Mouse (Mus musculus): ENCODE measurements around the gene Mrpl55. TPM values are rescaled to one million over a fixed set of nuclear protein-coding genes. Genes with fewer than 3 reads are reported as not detected.

The Mrpl55 gene
- total RNA-seq (2021), result 10 to 100 TPM; 91.5 to 95.2 TPM
- long read RNA-seq, experiment 1, transcript Mrpl55-203 (4 exons, 792 nt), result minor isoform, 31 of 147 reads
- long read RNA-seq, experiment 1, transcript Mrpl55-205 (4 exons, 718 nt), result minor isoform, 20 of 147 reads
- long read RNA-seq, experiment 1, transcript Mrpl55-204 (4 exons, 757 nt), result minor isoform, 6 of 147 reads
- long read RNA-seq, experiment 1, transcript Mrpl55-201 (4 exons, 940 nt), result major isoform, 66 of 147 reads
- long read RNA-seq, experiment 1, partial matches to known transcripts, result 0 of 147 reads
- long read RNA-seq, experiment 1, other reads (novel, unspliced or antisense), result 24 of 147 reads
- long read RNA-seq, experiment 2, transcript Mrpl55-203 (4 exons, 792 nt), result minor isoform, 17 of 118 reads
- long read RNA-seq, experiment 2, transcript Mrpl55-201 (4 exons, 940 nt), result major isoform, 62 of 118 reads
- long read RNA-seq, experiment 2, transcript Mrpl55-204 (4 exons, 757 nt), result minor isoform, 8 of 118 reads
- long read RNA-seq, experiment 2, transcript Mrpl55-205 (4 exons, 718 nt), result minor isoform, 18 of 118 reads
- long read RNA-seq, experiment 2, partial matches to known transcripts, result 0 of 118 reads
- long read RNA-seq, experiment 2, other reads (novel, unspliced or antisense), result 13 of 118 reads

DNA sequence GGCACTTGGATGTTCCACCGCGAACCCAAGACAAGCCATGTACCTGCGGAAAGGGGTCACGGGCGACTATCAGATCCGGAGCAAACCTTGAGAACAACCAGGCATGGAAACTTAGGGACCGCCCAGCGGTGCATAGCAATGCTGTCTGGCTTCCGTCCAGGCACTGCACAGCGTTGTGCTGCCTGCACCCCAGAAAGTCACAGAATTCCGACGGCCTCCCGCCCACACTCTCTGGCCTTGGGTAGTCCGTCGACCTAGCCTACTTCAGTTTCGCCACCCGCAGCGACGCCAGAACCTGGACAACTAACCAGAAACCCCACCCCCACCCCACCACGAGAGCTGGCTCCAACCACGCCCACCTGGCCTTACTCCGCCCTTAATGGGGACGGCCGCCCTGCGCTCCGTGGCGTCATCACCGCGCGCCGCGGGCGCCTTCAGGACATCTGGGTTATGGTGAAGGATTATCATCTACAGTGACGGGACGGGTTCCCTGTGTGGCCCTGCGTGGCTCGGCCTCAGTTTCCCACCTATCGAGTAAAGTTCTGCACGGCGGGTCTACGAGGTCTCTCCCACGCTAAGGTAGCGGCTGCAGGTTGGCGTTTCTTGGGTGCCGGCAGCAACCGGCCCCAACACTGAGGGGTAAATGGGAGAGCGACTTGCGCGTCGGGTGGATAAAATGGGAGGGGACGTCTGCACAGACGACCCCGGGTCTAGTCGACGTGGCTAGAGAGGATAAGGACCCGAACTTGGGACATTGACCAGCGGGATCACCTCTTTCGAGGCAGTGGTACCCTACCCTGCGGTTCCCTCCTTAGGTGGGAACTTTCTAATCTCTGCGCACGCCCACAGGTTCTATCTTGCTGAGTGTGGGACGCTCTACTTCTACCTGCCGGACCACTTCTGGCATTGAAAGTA lies at the start of gene Mrpl55:
TSS of gene Mrpl55 (plus strand) at position 406 of the 915 bp plus-strand sequence.
- peak; percentile 96 to 98 for DNase-seq
- intact Hi-C loops (cut with DNase I), result no loop called here

DNA sequence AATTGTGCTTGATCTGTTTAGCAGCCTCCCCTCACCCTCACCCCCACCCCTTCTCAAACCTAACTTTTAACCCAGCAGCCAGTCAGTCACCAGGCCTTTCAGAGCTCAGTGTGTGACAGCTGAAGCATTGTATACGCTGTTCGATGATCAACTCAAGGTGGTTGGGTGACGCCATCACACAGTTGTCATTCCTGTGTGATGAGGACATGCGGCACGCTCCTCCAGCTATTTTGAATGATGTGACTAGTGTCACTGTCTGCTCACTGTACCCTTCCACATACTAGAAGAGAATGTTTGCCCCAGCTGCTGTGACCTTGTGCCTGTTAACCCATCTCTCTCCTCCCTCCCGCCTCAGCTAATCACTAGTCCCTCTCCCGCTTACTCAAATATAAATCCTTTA lies 48.1 kb upstream of the Mrpl55 start:
- intact Hi-C loops (cut with DNase I), result no loop called here
- no peak for DNase-seq

DNA sequence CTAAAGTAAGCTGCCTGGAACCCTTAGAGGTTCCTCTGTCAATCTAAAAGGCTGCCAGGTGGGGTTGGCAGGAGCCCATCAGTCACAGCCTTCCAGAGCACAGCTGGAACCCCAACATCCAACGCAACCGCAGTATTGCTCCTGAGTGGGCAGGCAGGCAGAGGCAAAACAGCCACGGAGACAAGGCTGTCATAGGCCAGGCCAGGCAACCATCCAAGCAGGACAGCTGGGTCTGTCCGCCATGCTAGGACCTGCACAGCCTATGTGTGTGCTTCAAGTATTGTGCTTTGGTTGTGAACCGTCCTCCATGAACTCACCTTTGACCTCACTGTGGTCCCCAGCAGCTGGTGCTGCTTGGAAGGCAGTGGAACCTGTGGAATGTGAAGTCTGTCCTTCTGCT lies 46.4 kb upstream of the Mrpl55 start:
- intact Hi-C loops (cut with DNase I), result no loop called here
- DNase-seq, result no peak

DNA sequence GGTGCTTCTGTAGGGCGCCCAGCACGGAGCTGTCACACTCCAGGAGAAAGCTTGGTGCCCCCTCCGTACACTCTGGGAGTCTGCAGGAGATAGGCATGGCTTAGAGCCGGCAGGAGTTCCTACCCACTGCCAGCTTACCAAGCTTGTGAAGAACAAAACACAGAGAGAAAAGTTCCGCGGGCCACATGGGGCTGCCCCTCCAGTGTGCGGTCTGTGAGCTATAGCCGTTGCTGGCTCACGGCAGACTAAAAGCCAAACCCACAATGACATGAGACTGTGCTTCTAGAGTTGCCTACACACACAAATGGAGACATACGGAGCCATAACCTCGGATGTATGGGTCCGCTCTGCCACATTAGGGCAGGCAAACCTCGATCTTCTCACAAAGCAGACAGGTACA lies 43.2 kb upstream of the Mrpl55 start:
- intact Hi-C loops (cut with DNase I), result no loop called here
- no peak for DNase-seq

DNA sequence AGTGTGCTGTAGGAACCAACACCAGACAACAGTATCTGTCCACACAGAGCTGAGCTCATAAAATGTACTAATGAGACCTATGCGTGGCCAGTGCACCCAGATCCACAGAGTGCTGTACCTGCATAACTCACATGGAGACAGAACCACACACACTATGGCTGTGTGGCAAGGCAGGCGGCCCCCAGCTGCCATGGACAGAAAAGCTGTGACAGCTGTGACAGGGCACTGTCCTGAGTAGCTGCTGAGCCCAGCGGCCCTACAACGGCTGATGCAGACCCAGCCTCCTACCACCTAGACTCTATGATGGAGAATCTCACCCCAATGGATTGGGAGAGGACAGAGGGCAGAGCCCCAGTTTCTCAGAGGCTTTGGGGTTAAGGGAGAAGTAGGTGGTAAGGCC lies 42.7 kb upstream of the Mrpl55 start:
- DNase-seq, result no peak
- intact Hi-C loops (cut with DNase I), result no loop called here

DNA sequence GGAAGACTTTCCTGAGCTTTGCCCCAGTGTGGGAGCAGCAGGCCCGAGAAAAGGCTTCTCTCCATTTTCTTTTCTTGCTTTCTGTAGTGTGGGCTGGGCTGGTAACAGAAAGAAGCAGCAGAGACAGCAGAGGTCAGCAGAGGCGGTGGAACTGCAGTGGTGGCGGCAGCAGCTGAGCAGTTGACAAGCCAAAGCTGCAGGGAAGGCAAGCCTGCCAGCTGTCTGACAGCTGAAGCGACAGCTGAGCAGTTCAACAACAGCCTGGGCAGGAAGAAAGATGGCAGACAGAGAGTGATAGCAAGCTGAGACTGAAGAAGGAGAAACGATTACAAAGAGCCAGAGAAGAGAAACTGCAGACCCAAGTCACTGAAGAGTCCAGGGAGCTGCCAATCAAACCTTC lies 40.9 kb upstream of the Mrpl55 start:
- peak; percentile 58 to 73 for DNase-seq

DNA sequence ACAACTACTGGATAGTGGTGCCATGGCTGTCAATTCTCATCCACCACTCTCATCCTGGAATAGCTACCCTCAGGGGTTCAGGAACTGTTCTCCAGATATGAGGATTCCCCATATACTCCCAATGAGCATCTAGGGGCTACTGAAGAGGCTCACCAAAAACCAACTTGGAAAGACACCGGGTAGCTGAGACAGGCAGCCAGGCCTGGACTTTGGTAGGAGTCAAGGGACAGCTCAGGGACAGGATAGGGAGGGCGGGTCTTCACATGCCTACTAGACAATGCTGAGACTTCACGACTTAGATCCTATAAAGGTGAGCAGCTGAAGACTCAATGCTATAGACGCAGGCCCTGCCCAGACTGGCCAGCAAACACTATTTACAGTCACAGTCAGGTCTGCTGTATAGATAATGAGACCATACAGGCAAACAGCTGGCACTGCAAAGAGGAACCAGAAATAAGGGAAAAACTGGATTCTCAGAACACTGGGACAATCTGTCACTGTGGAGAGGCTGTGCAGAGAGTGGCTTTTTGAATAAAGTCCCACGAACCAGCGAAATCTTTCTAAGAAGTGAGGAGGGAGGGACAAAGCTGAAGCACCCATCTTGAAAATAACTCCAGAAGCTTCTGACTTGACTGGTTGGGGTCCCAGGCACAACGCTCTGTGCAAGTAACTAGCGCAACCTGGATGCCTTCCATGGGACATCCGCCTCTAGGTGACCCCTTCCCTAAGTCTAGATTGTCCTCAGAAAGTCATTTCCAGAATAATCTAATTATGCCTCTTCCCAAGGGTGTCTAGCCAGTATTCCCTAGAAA lies 39.6 kb upstream of the Mrpl55 start:
- no peak for DNase-seq

More for the DNA sequence above, 40.9 kb upstream of the Mrpl55 start:
- intact Hi-C loops (cut with DNase I), result no loop called here

DNA sequence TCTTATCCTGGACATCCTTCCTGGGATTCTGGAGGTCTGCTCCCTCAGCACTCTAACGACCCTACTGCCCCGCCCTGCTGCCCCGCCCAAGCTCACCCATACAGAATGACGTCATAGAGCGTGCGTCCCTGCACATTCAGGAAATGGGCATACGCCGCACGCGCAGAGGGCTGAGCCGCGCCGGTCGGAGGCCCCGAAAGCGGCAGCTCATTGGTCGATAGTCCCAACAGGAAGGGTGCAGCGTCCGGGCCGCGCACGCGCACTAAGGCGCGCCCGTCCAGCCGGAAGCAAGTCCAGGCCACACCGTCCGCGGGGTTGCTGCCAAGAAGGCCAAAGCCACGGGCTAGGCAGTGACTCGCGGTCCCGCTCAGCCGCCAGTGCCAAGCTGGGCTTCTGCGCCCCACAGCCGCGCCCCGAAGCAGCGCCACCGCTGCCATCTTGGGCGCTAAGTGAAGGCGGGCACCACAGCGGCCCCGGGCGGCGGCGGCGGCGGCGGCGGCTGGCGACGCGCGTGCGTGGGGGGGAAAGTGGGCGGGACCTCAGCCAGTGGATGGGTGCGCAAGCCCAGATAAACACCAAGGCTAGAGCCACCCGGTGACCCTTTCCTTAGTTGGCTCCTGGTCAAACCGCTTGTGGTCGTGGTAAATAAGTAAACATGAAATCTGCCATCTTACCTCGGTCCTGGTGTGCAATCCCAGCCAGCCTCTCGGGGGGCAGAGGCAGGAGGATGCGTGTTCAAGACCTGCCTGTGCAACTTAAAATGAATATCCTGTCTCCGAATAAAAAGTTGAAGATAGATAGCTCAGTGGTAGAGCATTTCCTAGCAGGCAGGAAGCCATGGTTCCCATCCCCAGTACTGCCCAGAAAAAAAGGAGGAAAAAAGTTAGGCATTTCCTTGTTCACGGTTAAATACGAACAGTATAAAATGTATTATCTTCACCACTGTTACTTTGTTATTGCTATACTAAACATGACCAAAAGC lies 38.7 kb upstream of the Mrpl55 start, which contains the start of gene Iba57:
TSS of gene Iba57 (minus strand) at position 485 of the 982 bp plus-strand sequence.
- intact Hi-C loops (cut with DNase I), result loop anchor here (1.0 kb wide), 1 partner anchor 20 kb away; the partner anchor contains the start of gene Gjc2
- DNase-seq, result peak; percentile 95 to 98

More for the DNA sequence above, 39.6 kb upstream of the Mrpl55 start:
- intact Hi-C loops (cut with DNase I), result loop anchor here (1.0 kb wide), 1 partner anchor 21 kb away; the partner anchor contains the start of gene Gjc2

DNA sequence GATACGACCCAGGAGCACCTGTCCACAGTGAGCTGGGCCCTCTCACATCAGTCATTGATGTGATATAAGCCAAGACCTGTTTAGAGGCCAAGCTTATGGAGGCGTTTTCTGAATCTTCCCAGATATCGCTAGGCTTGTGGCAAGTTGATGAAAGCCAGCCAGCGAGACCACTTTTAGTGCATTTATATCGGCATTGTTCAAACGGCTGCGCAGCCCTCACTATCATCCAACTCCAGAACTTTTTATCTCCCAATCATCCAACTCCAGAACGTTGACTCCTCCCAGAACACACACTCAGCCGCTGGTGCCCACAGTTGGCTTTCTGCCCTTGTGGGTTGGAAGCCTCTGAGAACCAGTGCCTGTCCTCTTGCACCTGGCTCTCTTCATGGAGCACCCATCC lies 37.9 kb upstream of the Mrpl55 start:
- intact Hi-C loops (cut with DNase I), result no loop called here
- DNase-seq, result no peak

DNA sequence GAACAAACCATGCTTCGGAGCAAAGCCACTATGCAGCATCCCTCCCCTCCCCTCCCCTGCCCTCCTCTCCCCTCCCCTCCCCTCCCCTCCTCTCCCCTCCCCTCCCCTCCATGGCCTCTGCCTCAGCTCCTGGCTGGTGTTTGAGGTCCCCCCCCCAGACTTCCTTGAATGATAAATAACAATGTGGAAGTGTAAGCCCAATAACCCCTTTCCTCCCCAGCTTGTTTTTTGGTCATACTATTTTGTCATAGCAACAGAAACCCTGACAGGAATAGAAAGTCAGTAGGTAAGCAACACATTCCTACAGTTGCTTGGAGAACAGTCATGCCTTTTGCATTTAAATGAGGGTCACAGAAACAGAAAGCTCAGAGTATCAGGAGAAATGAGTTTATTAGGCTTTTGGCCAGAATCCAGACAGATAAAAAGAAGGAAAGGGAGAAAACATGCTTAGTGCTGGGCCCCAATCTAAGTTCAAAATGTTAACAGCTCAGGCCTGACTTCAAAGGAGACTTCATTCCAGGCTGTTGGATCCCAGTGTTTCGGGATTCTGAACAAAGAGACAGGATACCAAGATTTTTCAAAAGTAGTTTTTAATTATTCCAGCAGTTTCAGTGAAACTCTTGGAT lies 36.6 kb upstream of the Mrpl55 start:
- DNase-seq, result no peak
- intact Hi-C loops (cut with DNase I), result no loop called here

DNA sequence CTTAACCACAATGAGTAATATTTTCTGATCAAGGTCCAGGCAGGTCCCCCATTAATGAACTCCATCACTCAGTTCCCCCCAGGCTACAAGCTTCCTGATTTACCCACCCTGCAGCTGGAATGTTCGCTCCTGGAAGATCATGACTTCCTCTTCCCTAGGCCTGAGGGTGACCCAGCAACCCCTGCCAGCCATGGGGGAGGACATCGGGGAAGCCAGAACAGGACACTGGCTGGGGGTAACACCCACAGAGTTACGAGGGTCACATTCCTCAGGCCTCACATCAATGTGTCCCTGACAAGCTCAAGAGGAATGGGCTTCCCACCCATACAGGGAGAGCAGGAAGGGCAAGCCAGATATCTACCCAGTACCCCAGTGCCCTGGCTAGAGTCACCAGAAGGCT lies 32.5 kb upstream of the Mrpl55 start:
- intact Hi-C loops (cut with DNase I), result no loop called here
- DNase-seq, result no peak

DNA sequence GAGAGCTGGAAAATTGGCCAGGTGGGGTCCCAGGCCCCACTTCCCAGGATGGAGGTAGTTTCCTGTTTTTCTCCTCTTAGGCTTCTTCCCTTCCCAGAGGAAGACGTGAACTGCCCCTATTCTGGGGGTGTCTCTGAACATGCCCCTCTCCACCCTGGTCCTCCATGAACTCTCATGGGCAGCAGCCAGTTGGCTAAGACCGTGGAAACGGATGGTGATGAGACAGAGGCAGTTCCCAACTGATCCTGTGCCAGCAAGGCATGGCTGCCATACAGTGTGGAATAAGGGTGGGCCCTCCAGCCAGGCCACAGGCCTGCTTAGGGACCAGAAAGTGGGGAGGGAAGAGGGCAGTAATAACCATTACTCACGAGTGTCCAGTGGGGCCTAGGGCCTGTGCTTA lies 31.7 kb upstream of the Mrpl55 start:
- no peak for DNase-seq
- intact Hi-C loops (cut with DNase I), result no loop called here

DNA sequence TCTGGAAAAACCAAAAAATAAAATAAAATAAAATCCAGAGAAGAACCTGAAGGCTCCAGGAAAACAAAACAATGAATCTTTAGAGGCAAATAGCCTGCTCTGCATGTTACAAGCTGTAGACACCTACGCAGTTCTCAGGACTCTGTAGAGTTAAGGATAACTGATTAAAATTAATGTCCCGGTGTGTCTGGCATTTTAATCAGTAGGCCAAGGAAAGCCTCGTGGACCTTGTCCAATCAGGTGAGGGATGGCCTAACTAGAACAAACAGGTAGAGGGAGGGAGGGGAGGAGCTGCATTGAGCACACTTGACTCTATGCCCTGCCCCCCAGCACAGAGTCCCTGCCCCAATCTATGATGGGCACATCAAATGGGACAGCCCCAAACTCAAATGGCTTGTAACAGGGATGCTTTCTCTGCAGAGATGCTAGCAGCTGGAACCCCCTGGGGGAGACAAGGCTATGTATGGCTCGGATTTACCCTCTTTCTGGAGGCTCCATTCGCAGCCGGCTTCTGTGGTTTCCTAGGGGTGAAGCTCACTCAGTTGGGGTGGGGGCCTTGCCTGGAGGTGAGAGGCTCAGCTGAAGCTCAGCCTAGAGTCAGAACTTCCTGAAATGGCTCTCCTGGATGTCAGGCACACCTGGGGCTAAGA lies 28.0 kb upstream of the Mrpl55 start:
- no peak for DNase-seq
- intact Hi-C loops (cut with DNase I), result no loop called here

DNA sequence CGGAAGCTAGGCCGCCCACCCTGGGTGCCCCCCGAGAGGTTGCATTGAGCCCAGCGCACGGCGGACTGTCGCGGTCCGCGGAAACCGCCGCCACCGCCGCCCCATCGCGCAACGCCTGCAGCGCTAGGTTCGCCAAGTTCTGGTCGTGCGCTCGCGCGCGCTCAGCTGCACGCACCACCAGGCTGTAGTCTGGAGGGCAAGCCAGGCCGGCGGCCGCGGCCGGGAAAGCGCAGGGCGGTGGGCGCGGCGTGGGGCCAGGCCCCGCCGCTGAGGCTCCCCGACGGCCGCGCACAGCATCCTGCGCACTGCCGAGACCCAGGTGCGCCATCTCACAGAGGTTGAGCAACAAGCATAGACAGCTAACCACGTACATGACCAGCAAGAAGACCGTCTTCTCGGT lies 25.8 kb upstream of the Mrpl55 start:
- intact Hi-C loops (cut with DNase I), result no loop called here
- DNase-seq, result no peak

DNA sequence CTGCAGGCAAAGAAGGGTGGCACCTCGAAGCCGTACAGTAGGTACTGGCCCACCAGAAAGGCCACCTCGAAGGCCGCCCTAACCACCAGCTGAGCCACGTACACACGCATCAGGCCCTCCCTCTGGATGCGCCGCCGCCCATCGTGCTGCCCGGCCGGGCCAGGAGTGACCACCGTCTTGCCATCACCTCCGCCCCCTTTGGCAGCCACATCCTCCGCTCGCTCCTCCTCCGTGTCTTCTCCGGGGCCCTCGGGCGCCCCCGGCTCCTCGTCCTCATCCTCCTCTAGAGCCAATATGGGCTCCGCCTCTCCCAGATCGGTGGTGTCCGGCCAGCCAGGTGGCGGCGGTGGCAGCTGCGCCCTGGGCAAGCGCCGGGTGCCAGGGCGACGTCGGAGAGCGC lies 25.4 kb upstream of the Mrpl55 start:
- no peak for DNase-seq
- intact Hi-C loops (cut with DNase I), result no loop called here

DNA sequence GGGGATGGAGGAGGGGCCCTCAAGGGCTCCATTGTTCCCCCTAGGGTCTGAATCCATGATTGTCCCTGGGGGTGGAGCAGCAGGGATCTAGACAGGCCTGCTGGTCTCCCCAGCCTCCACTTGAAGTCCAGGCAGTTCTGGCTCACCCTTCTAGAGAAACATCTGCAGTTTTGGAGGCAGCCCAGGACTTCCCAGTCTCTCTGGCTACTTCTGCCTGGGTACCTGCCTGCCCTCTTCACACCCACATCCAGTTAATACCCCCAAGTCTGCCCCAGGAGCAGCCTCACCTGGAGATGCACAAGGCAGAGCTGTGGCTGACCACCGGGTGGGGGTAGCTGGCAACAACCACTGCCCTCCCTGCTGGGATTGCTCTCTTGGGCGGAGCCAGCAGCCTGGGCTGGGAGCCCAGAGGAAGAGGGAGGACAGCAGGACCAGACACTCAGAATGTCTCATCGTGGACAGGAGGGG lies 19.4 kb upstream of the Mrpl55 start, which contains the start of gene Gjc2:
TSS of gene Gjc2 (minus strand) at position 350 of the 468 bp plus-strand sequence.
- peak; percentile 79 for DNase-seq
- intact Hi-C loops (cut with DNase I), result loop anchor here (1.0 to 5.0 kb wide), 3 partner anchors 20 to 226 kb away; partner anchors contain the start of gene Iba57

DNA sequence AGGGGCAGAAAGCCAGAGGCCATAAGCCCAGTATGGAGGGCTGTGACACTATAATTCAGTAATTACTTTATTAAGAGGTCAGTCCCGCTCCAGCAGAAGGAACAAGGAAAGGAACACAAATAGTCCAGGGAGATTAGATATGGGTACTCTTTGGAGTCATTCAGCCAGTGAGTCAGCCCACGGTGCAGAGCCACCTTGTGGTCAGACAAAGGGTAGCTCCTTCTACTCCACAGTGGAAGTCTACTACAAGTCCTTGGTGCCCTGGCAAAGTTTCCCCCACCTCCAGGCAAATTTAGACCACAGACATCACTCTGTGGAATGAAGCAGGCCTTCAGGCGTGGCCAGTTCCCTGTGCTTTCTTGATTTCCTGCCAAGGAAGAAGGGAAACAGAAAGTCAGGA lies 18.5 kb upstream of the Mrpl55 start:
- intact Hi-C loops (cut with DNase I), result loop anchor here (1.0 to 5.0 kb wide), 3 partner anchors 21 to 227 kb away; partner anchors contain the start of gene Iba57
- DNase-seq, result peak; percentile 68 to 73
